Mouse (Mus musculus) liver, embryonic 15.5 days (tissue): Measurements from ENCODE around the gene Itpkc. TPM values are rescaled to one million over a fixed set of nuclear protein-coding genes. Genes with fewer than 3 reads are reported as not detected.

ENCODE experiments used
- ATAC-seq: fragments of 200-750 bp; cut with Nextera tagmentation; 2 replicates; pipeline ENCODE4 v1.8.0; 2017; ENCODE audit warnings: moderate number of reproducible peaks, mild to moderate bottlenecking, moderate library complexity; ENCODE audit not compliant: insufficient read depth
- H3K27ac ChIP-seq: fragments of 300-500 bp; sonication (generic); replicated peaks from 2 replicates; pipeline ENCODE4 v1.5.1; 2015; ENCODE audit warnings: mild to moderate bottlenecking, inconsistent platforms
- H3K27me3 ChIP-seq: fragments of 300-500 bp; sonication (generic); 2 replicates; pipeline ENCODE4 v1.6.1; 2015; ENCODE audit warnings: mild to moderate bottlenecking, inconsistent platforms
- H3K36me3 ChIP-seq: fragments of 300-500 bp; sonication (generic); replicated peaks from 2 replicates; pipeline ENCODE4 v1.6.1; 2015; ENCODE audit warnings: moderate library complexity, mild to moderate bottlenecking, inconsistent platforms
- H3K4me1 ChIP-seq: fragments of 300-500 bp; sonication (generic); replicated peaks from 2 replicates; pipeline ENCODE4 v1.6.1; 2015; ENCODE audit warnings: inconsistent platforms
- H3K4me2 ChIP-seq: fragments of 300-500 bp; sonication (generic); 2 replicates; pipeline ENCODE4 v1.6.1; 2015; ENCODE audit warnings: moderate library complexity, mild to moderate bottlenecking, inconsistent platforms
- H3K4me3 ChIP-seq: fragments of 300-500 bp; sonication (generic); replicated peaks from 2 replicates; pipeline ENCODE4 v1.5.1; 2015; ENCODE audit warnings: mild to moderate bottlenecking, inconsistent platforms
- H3K9ac ChIP-seq: fragments of 300-500 bp; sonication (generic); 2 replicates; pipeline ENCODE4 v1.6.1; 2015; ENCODE audit warnings: moderate library complexity, mild to moderate bottlenecking, inconsistent platforms
- H3K9me3 ChIP-seq: fragments of 300-500 bp; sonication (generic); replicated peaks from 2 replicates; pipeline ENCODE4 v1.6.1; 2016; ENCODE audit warnings: inconsistent platforms
- WGBS: fragments of 180-500 bp; shearing (Covaris S2); methylation state at CpG from one replicate; pipeline ENCODE4 v1.1.7; 2015; ENCODE audit warnings: mixed read lengths; ENCODE audit not compliant: insufficient replicate concordance; 5-methylcytosine and 5-hydroxymethylcytosine counted together
- polyA plus RNA-seq: library from polyadenylated mRNA; unstranded; fragments of >200 nt; fragmentation: Nextera tagmentation; extraction: Ambion mirVana; gene quantifications from 2 replicates; pipeline ENCODE4 v1.2.1, GENCODE M21; 2015

The Itpkc gene
- polyA plus RNA-seq, 1 experiment from 2014 or later = 1.7 TPM

DNA sequence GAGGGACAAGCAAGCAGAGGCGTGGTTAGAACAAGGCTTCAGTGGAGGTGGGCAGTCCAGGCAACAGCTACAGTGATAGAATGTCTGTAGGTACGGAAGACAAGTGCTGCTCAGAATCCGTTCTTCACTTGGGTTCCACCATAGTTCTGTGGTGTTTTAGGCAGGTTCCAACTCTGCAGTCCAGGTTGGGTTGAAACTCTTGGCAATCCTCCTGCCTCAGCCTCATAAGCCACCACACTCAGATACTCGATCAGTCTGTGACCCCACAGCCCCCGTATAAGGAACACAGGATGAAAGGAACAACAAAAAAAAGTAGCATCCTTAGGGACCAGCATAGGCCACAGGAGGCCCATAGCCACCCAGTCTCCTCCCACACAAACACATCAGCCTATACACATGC lies 36.0 kb downstream of the Itpkc start:
- peaks cover 71% of the 10 kb centered on the region for H3K36me3 ChIP-seq
- no peaks in the 10 kb centered on the region for H3K27me3 ChIP-seq
- H3K27ac ChIP-seq = no peak overlapping the region
- 82% methylated on average over 5 of the region's 5 CpGs for WGBS
- no peak overlapping the region for H3K4me2 ChIP-seq
- ATAC-seq = no peak
- peaks cover 23% of the 10 kb centered on the region for H3K4me1 ChIP-seq
- H3K9ac ChIP-seq = no peak overlapping the region
- H3K4me3 ChIP-seq = no peak overlapping the region
- H3K9me3 ChIP-seq = no peaks in the 10 kb centered on the region

- Histone ChIP-seq H3K4me1 (peaks cover 8% of the 10 kb centered on the region), H3K4me2 (no peak overlapping the region), H3K9ac (no peak overlapping the region), H3K9me3 (no peaks in the 10 kb centered on the region), H3K4me3 (no peak overlapping the region), H3K27me3 (no peaks in the 10 kb centered on the region), H3K36me3 (peaks cover 98% of the 10 kb centered on the region), H3K27ac (no peak overlapping the region)
- 80% methylated on average over 10 of the region's 10 CpGs for WGBS
- no peak for ATAC-seq
Measured at GRCm38 (mm10) chr7:27189271-27189931, 39.1 kb downstream of the Itpkc start.

GRCm38 (mm10) chr7:27185986-27186385 lies 42.5 kb downstream of the Itpkc start:
- no peak overlapping the region for H3K4me2 ChIP-seq
- peaks cover 4% of the 10 kb centered on the region; the same call in 1 of the 2 replicates for H3K4me1 ChIP-seq
- no peak overlapping the region for H3K4me3 ChIP-seq
- peaks cover 69% of the 10 kb centered on the region for H3K36me3 ChIP-seq
- H3K27me3 ChIP-seq = no peaks in the 10 kb centered on the region
- WGBS = 68% methylated on average over 5 of the region's 5 CpGs
- H3K9me3 ChIP-seq = no peaks in the 10 kb centered on the region
- no peak overlapping the region for H3K9ac ChIP-seq
- ATAC-seq = no peak
- no peak overlapping the region for H3K27ac ChIP-seq

DNA sequence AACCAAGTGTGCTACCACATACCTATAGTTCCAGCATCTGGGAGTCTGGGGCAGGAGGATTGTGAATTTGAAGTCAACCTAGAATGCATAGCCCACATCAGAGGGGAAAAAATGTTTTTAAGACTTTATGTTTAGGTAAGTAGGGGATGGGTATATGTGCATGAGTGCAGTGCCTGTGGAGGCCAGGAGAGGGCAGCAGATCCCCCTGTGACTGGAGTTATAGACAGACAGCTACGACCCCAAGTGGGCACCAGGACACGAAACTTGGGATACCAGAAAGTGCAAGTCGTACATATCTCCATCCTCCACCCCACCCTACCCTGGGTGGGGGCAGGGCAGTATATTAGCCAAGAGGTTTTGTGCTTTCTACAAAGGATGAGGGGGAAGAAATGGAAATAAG lies 43.5 kb downstream of the Itpkc start:
- 35% methylated on average over 3 of the region's 3 CpGs for WGBS
- H3K9ac ChIP-seq = no peak overlapping the region
- no peak overlapping the region for H3K27ac ChIP-seq
- H3K27me3 ChIP-seq = no peaks in the 10 kb centered on the region
- H3K36me3 ChIP-seq = peaks cover 59% of the 10 kb centered on the region
- ATAC-seq = no peak
- peaks cover 10% of the 10 kb centered on the region for H3K4me1 ChIP-seq
- H3K4me3 ChIP-seq = no peak overlapping the region
- H3K4me2 ChIP-seq = no peak overlapping the region
- no peaks in the 10 kb centered on the region for H3K9me3 ChIP-seq

- H3K9ac ChIP-seq = no peak overlapping the region
- 57% methylated on average over 1 of the region's 1 CpGs for WGBS
- no peak for ATAC-seq
- no peak overlapping the region for H3K4me2 ChIP-seq
- H3K36me3 ChIP-seq = peaks cover 34% of the 10 kb centered on the region
- H3K4me3 ChIP-seq = no peak overlapping the region
- H3K4me1 ChIP-seq = peaks cover 31% of the 10 kb centered on the region
- no peaks in the 10 kb centered on the region for H3K27me3 ChIP-seq
- H3K9me3 ChIP-seq = no peaks in the 10 kb centered on the region
- no peak overlapping the region for H3K27ac ChIP-seq
Measured at GRCm38 (mm10) chr7:27182498-27182897, 46.0 kb downstream of the Itpkc start.

DNA sequence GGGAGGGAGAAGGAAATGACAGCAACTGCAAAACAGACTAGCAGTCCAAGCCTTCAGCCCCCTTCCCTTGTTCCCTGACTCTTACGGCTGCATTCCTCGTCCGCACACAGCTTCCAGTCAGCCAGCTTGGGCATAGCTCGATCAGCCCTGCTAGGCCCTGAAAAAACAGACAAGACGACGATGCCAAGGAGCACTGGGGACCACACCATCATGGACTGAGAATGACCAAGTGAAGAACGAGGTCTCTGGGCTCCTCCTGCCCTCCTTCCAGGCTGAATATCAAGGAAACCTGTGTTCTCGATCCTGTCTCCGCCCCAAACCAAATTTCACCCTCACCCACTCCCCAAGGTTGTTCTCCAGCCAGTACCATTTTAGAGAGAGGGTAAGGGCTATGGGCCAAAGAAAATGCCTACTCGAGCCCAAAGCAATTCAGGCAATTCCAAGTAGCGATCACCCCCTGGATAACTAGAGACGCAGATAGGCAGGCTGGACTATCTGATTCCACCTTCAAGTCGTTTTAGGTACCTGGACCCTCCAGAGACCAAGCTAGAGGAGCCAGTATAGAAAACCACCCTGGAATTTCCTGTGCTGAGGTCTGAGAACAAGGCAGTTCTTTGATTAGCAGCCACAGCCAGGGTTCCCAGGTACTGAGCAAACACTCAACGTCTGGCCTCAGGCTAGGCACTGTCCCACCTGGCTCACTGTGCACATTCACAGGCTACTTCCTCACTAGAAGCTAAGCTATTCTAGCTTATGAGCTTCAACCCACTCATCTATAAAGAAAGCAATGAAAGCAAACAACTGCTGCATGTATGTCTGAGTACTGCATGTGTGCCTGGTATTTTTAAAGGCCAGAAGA lies 47.4 kb downstream of the Itpkc start, which contains the start of the genes Gm21983 and Mia:
Gm21983 (minus strand) TSS at position 250 of the 859 bp plus-strand sequence.
Mia (minus strand) TSS at position 321 of the 859 bp plus-strand sequence.
- Histone ChIP-seq H3K27me3 (no peaks in the 10 kb centered on the region), H3K4me3 (no peak within 1 kb of the TSS), H3K4me2 (no peak within 1 kb of the TSS), H3K36me3 (peaks cover 20% of the 10 kb centered on the region), H3K9me3 (no peaks in the 10 kb centered on the region), H3K9ac (no peak within 1 kb of the TSS), H3K27ac (0 out of 2 replicates have a peak within 1 kb of the TSS, but pooled peaks have one; percentile 58), H3K4me1 (peaks cover 33% of the 10 kb centered on the region)
- no peak for ATAC-seq
- WGBS = 61% methylated on average over 14 of the region's 14 CpGs

DNA sequence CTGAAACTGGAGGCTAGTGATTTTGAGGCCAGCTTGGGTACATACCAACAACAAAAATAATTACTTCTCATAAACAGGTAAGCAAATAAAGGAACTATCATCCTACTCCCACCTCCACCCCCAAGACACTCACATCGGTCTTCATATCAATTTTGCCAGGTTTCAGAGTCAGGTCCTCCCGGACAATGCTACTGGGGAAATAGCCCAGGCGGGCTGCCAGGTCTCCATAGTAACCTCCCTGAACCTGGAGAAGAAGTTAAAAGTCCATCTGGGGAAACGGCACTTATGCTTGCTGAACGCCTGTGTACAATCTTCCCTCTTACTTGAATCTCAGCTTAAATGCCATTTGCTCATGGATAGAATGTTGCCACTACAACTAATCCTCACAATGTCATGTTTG lies 48.4 kb downstream of the Itpkc start:
- H3K9ac ChIP-seq = no peak overlapping the region
- H3K4me1 ChIP-seq = peaks cover 33% of the 10 kb centered on the region
- no peaks in the 10 kb centered on the region for H3K9me3 ChIP-seq
- H3K27ac ChIP-seq = 0 out of 2 replicates have a peak overlapping the region, but pooled peaks have one; percentile 58
- no peak for ATAC-seq
- peaks cover 9% of the 10 kb centered on the region for H3K36me3 ChIP-seq
- no peak overlapping the region for H3K4me2 ChIP-seq
- H3K4me3 ChIP-seq = no peak overlapping the region
- no peaks in the 10 kb centered on the region for H3K27me3 ChIP-seq
- 62% methylated on average over 5 of the region's 5 CpGs for WGBS

- peak overlapping the region; percentile 58 for H3K27ac ChIP-seq
Measured at GRCm38 (mm10) chr7:27179217-27179918, 49.1 kb downstream of the Itpkc start.

GRCm38 (mm10) chr7:27178324-27179216 lies 49.9 kb downstream of the Itpkc start, which contains the start of gene Rab4b:
Gene Rab4b (minus strand): TSS chr7:27178896.
- Histone ChIP-seq H3K9ac (peak within 1 kb of the TSS; percentile 69), H3K4me2 (peak within 1 kb of the TSS; percentile 80), H3K4me3 (peak within 1 kb of the TSS; percentile 89), H3K9me3 (no peaks in the 10 kb centered on the region), H3K36me3 (0 out of 2 replicates have a peak, but pooled peaks cover 8% of the 10 kb centered on the region), H3K27ac (peak within 1 kb of the TSS; percentile 91), H3K27me3 (no peaks in the 10 kb centered on the region), H3K4me1 (peaks cover 33% of the 10 kb centered on the region)
- under 1% methylated on average over 53 of the region's 53 CpGs for WGBS
- ATAC-seq = peak; percentile 94

More at GRCm38 (mm10) chr7:27179217-27179918, 49.1 kb downstream of the Itpkc start:
- Histone ChIP-seq H3K36me3 (peaks cover 7% of the 10 kb centered on the region; the same call in 1 of the 2 replicates), H3K9ac (0 out of 2 replicates have a peak overlapping the region, but pooled peaks have one; percentile 39), H3K9me3 (no peaks in the 10 kb centered on the region), H3K4me1 (peaks cover 33% of the 10 kb centered on the region), H3K4me3 (peak overlapping the region; percentile 89), H3K4me2 (peak overlapping the region; percentile 80), H3K27me3 (no peaks in the 10 kb centered on the region)
- 44% methylated on average over 16 of the region's 16 CpGs for WGBS
- no peak for ATAC-seq

GRCm38 (mm10) chr7:27177942-27178323 lies 50.5 kb downstream of the Itpkc start:
- Histone ChIP-seq H3K27ac (peak overlapping the region; percentile 91), H3K36me3 (peaks cover 10% of the 10 kb centered on the region; the same call in 1 of the 2 replicates), H3K27me3 (no peaks in the 10 kb centered on the region), H3K9ac (peak overlapping the region; percentile 69), H3K4me1 (peaks cover 33% of the 10 kb centered on the region), H3K4me3 (peak overlapping the region; percentile 89), H3K4me2 (peak overlapping the region; percentile 80), H3K9me3 (no peaks in the 10 kb centered on the region)
- 19% methylated on average over 4 of the region's 4 CpGs for WGBS
- ATAC-seq = peak; percentile 4
